Mouse (Mus musculus): ENCODE measurements around the gene Krt7. TPM values are rescaled to one million over a fixed set of nuclear protein-coding genes. Genes with fewer than 3 reads are reported as not detected.

Krt7 gene
- polyA plus RNA-seq, 1 experiment = 0.86 TPM

GRCm38 (mm10) chr15:101472952-101473528 lies 62.2 kb downstream of the Krt7 start, which contains the start of gene Krt86:
Krt86 (plus strand) TSS chr15:101473478.
- Histone ChIP-seq H3K27me3 (ENCODE audit: control insufficient read depth, insufficient read depth, low read length) (no peaks in the 10 kb centered on the region), H3K4me1 (ENCODE audit: control insufficient read depth, insufficient read depth, insufficient read length) (no peaks in the 10 kb centered on the region), H3K36me3 (ENCODE audit: control insufficient read depth, insufficient read depth, low read length) (no peaks in the 10 kb centered on the region), H3K27ac (ENCODE audit: insufficient read depth, low read length) (no peak within 1 kb of the TSS), H3K4me3 (ENCODE audit: extremely low read depth, insufficient read depth, insufficient read length) (no peak within 1 kb of the TSS)
- 26% methylated on average over 10 of the region's 10 CpGs for WGBS
- no peak for DNase-seq (ENCODE audit: low read depth in 1 of 2, low spot score in 2 of 2)
- TF ChIP-seq CTCF (IDR thresholded peaks at IDR 0.05; ENCODE audit: extremely low read depth, insufficient read depth, insufficient read length, insufficient replicate concordance) (no peak), POLR2A (IDR thresholded peaks at IDR 0.05; ENCODE audit: low read depth, low read length) (no peak)

- DNase-seq (ENCODE audit: low read depth in 1 of 2, low spot score in 2 of 2) = no peak
- TF ChIP-seq POLR2A (IDR thresholded peaks at IDR 0.05; ENCODE audit: low read depth, low read length) (no peak), CTCF (IDR thresholded peaks at IDR 0.05; ENCODE audit: extremely low read depth, insufficient read depth, insufficient read length, insufficient replicate concordance) (no peak)
- H3K4me3 ChIP-seq (ENCODE audit: extremely low read depth, insufficient read depth, insufficient read length) = no peak overlapping the region; the same call in 1 of the 2 replicates
- no peaks in the 10 kb centered on the region for H3K4me1 ChIP-seq (ENCODE audit: control insufficient read depth, insufficient read depth, insufficient read length)
- H3K36me3 ChIP-seq (ENCODE audit: control insufficient read depth, insufficient read depth, low read length) = no peaks in the 10 kb centered on the region
- H3K27ac ChIP-seq (ENCODE audit: insufficient read depth, low read length) = no peak overlapping the region
- WGBS = 9% methylated on average over 31 of the region's 31 CpGs
- H3K27me3 ChIP-seq (ENCODE audit: control insufficient read depth, insufficient read depth, low read length) = no peaks in the 10 kb centered on the region
These were observed 68.3 kb downstream of the Krt7 start for GRCm38 (mm10) chr15:101479007-101479665.

GRCm38 (mm10) chr15:101479666-101480060 lies 68.8 kb downstream of the Krt7 start:
- no peak overlapping the region for H3K4me3 ChIP-seq (ENCODE audit: extremely low read depth, insufficient read depth, insufficient read length)
- TF ChIP-seq CTCF (IDR thresholded peaks at IDR 0.05; ENCODE audit: extremely low read depth, insufficient read depth, insufficient read length, insufficient replicate concordance) (no peak), POLR2A (IDR thresholded peaks at IDR 0.05; ENCODE audit: low read depth, low read length) (no peak)
- no peak for DNase-seq (ENCODE audit: low read depth in 1 of 2, low spot score in 2 of 2)
- no peak overlapping the region for H3K27ac ChIP-seq (ENCODE audit: insufficient read depth, low read length)
- H3K27me3 ChIP-seq (ENCODE audit: control insufficient read depth, insufficient read depth, low read length) = no peaks in the 10 kb centered on the region
- no peaks in the 10 kb centered on the region for H3K4me1 ChIP-seq (ENCODE audit: control insufficient read depth, insufficient read depth, insufficient read length)
- no peaks in the 10 kb centered on the region for H3K36me3 ChIP-seq (ENCODE audit: control insufficient read depth, insufficient read depth, low read length)
- WGBS = 42% methylated on average over 11 of the region's 11 CpGs

Other genes with a start within 250 kb of the Krt7 start
- gene Acvr1b, start 237.0 kb upstream of the Krt7 start, polyA plus RNA-seq (2012; rRNA removed) = 17.9 and 20.2 TPM in 2 replicates
- gene Grasp, start 186.9 kb upstream of the Krt7 start, polyA plus RNA-seq (2012; rRNA removed) = 5.6 and 6.5 TPM in 2 replicates
- 50.3 and 63.8 TPM in 2 replicates for gene Nr4a1, start 156.8 kb upstream of the Krt7 start, polyA plus RNA-seq (2012; rRNA removed)
- gene Atg101, start 126.8 kb upstream of the Krt7 start, polyA plus RNA-seq (2012; rRNA removed) = 24.5 and 29.4 TPM in 2 replicates
- gene 6030408B16Rik, start 117.8 kb upstream of the Krt7 start, polyA plus RNA-seq (2012; rRNA removed) = 0.12 and 0.25 TPM in 2 replicates
- gene Krt80, start 40.9 kb upstream of the Krt7 start, polyA plus RNA-seq (2012; rRNA removed) = 9.9 and 13.6 TPM in 2 replicates
- not detected in 2 replicates for gene Krt87, start 27.8 kb downstream of the Krt7 start, polyA plus RNA-seq (2012; rRNA removed)
- not detected in 2 replicates for gene Krt88, start 36.7 kb downstream of the Krt7 start, polyA plus RNA-seq (2012; rRNA removed)
- not detected in 2 replicates for gene Krt81, start 52.7 kb downstream of the Krt7 start, polyA plus RNA-seq (2012; rRNA removed)
- 0.14 and 0.22 TPM in 2 replicates for gene Krt86, start 62.4 kb downstream of the Krt7 start, polyA plus RNA-seq (2012; rRNA removed)
- 0.18 and 0.42 TPM in 2 replicates for gene Krt83, start 80.5 kb downstream of the Krt7 start, polyA plus RNA-seq (2012; rRNA removed)
- gene Gm49425, start 106.2 kb downstream of the Krt7 start, polyA plus RNA-seq (2012; rRNA removed) = not detected in 2 replicates
- gene Krt84, start 121.8 kb downstream of the Krt7 start, polyA plus RNA-seq (2012; rRNA removed) = not detected in 2 replicates
- not detected in 2 replicates for gene Krt82, start 139.6 kb downstream of the Krt7 start, polyA plus RNA-seq (2012; rRNA removed)
- gene Krt90, start 151.9 kb downstream of the Krt7 start, polyA plus RNA-seq (2012; rRNA removed) = not detected in 2 replicates
- gene Krt75, start 162.9 kb downstream of the Krt7 start, polyA plus RNA-seq (2012; rRNA removed) = not detected in 2 replicates
- gene Gm5414, start 217.1 kb downstream of the Krt7 start, polyA plus RNA-seq (2012; rRNA removed) = not detected in 2 replicates
- not detected in 2 replicates for gene Gm5478, start 236.3 kb downstream of the Krt7 start, polyA plus RNA-seq (2012; rRNA removed)

Data from spleen, adult 2 months (tissue).